In the genomic region with DNA sequence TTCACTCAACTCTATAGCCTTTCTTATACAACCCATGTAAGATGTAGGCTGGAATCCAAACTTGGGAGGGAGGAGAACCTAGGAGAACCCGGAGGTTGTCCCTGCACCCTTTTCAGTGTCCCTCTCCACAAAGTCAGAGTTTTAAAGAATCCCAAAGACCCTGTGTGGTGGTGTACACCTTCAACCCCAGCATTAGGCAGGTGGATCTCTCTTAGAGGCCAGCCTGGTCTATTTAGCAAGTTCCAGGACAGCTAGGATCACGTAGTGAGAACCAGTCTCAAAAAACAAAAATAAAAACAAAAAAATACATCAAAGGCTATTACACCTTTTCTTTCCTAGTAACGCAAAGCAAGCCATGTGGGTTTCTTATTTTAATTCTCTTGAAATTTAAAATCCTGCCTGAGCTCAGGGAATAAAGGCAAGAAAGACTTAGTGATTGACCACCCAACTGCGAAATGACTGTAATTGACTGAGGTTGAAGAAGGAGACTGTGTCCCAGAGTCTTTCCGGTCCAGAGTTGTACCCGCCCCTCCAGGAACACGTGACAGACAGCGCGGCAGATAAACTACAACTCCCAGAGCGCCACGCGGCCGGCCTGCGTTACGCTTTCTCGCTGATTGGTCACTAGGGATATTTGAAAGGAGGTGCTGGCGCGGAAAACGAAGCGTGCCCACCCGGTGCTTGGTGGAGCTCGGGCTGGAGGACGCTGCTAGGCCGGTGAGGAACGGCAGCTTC, we compare ENCODE assay signal across 8 mouse cellular contexts. TPM values are rescaled to one million over a fixed set of nuclear protein-coding genes. Genes with fewer than 3 reads are reported as not detected.
DNase-seq lines count a peak whose midpoint lies in the region; ATAC-seq and TF ChIP-seq lines count a peak whose summit lies in the region.

Espl1 (plus strand) TSS at position 634 of the 735 bp plus-strand sequence.

- peak within 1 kb of the TSS; percentile 93 for H3K4me2 ChIP-seq in embryonic facial prominence, embryonic 15.5 days (replicated peaks)
- H3K4me2 ChIP-seq in kidney, embryonic 15.5 days = peak within 1 kb of the TSS; percentile 72

- TF ChIP-seq POLR2A in bone marrow, adult 2 months (IDR thresholded peaks at IDR 0.05; ENCODE audit: borderline replicate concordance, control insufficient read depth, low read depth, low read length) = peak; percentile 84; the same call in 1 of the 2 replicates

- H3K9ac ChIP-seq in embryonic facial prominence, embryonic 15.5 days = peak within 1 kb of the TSS; percentile 28
- peak within 1 kb of the TSS; percentile 61 for H3K9ac ChIP-seq in kidney, embryonic 15.5 days

- H3K9me3 ChIP-seq in embryonic facial prominence, embryonic 15.5 days (replicated peaks) = no peaks in the 10 kb centered on the region
- no peaks in the 10 kb centered on the region for H3K9me3 ChIP-seq in heart, embryonic 10.5 days
- H3K9me3 ChIP-seq in kidney, embryonic 15.5 days (replicated peaks) = no peaks in the 10 kb centered on the region

- peak within 1 kb of the TSS; percentile 94 for H3K4me3 ChIP-seq in bone marrow, adult 2 months (replicated peaks; ENCODE audit: control insufficient read depth, low read depth, low read length)
- H3K4me3 ChIP-seq in embryonic facial prominence, embryonic 15.5 days (replicated peaks) = peak within 1 kb of the TSS; percentile 82
- peak within 1 kb of the TSS; percentile 86 for H3K4me3 ChIP-seq in heart, embryonic 10.5 days
- H3K4me3 ChIP-seq in kidney, embryonic 15.5 days (replicated peaks) = peak within 1 kb of the TSS; percentile 58

- no peaks in the 10 kb centered on the region for H3K27me3 ChIP-seq in embryonic facial prominence, embryonic 15.5 days
- H3K27me3 ChIP-seq in heart, embryonic 10.5 days (ENCODE audit: insufficient read depth, poor library complexity, severe bottlenecking) = no peaks in the 10 kb centered on the region
- no peaks in the 10 kb centered on the region for H3K27me3 ChIP-seq in kidney, embryonic 15.5 days

- H3K27ac ChIP-seq in bone marrow, adult 2 months (ENCODE audit: control insufficient read depth, insufficient read depth, low read depth, low read length, poor library complexity) = 0 out of 2 replicates have a peak within 1 kb of the TSS, but pooled peaks have one; percentile 26
- H3K27ac ChIP-seq in embryonic facial prominence, embryonic 15.5 days (replicated peaks) = no peak within 1 kb of the TSS
- H3K27ac ChIP-seq in heart, embryonic 10.5 days = peak within 1 kb of the TSS; percentile 83
- peak within 1 kb of the TSS; percentile 24; the same call in 1 of the 2 replicates for H3K27ac ChIP-seq in kidney, embryonic 15.5 days

- no peak for TF ChIP-seq CTCF in bone marrow, adult 2 months (IDR thresholded peaks at IDR 0.05; ENCODE audit: control insufficient read depth, insufficient read depth, low read length)

- DNase-seq in 416B (ENCODE audit: low read depth) = peak; percentile 96
- peak; percentile 98 for DNase-seq in heart, embryonic 10.5 days (ENCODE audit: low spot score)
- peak; percentile 95 for DNase-seq in liver
- DNase-seq in spleen, postnatal 4 days (ENCODE audit: low spot score in 2 of 2) = peak; percentile 94 to 96

- peak; percentile 97 for ATAC-seq in embryonic facial prominence, embryonic 15.5 days (ENCODE audit: insufficient number of reproducible peaks, low FRiP score, low TSS enrichment, low read depth)
- peak; percentile 99 for ATAC-seq in kidney, embryonic 15.5 days (replicated peaks; ENCODE audit: low FRiP score)
- peak; percentile 100 for ATAC-seq in monocyte, adult 5-6 weeks (replicated peaks; ENCODE audit: insufficient number of reproducible peaks, low FRiP score, low TSS enrichment, poor library complexity, severe bottlenecking)

- H3K4me1 ChIP-seq in bone marrow, adult 2 months (ENCODE audit: control insufficient read depth, insufficient read depth, low read length) = no peaks in the 10 kb centered on the region
- peaks cover 10% of the 10 kb centered on the region for H3K4me1 ChIP-seq in embryonic facial prominence, embryonic 15.5 days
- peaks cover 6% of the 10 kb centered on the region for H3K4me1 ChIP-seq in heart, embryonic 10.5 days
- peaks cover 12% of the 10 kb centered on the region for H3K4me1 ChIP-seq in kidney, embryonic 15.5 days

- 4% methylated on average over 25 of the region's 25 CpGs for WGBS in bone marrow, adult 2 months
- WGBS in embryonic facial prominence, embryonic 15.5 days = 6% methylated on average over 25 of the region's 25 CpGs
- 7% methylated on average over 25 of the region's 25 CpGs for WGBS in heart, embryonic 10.5 days
- WGBS in kidney, embryonic 15.5 days = 7% methylated on average over 25 of the region's 25 CpGs

- H3K36me3 ChIP-seq in embryonic facial prominence, embryonic 15.5 days = peaks cover 22% of the 10 kb centered on the region
- peaks cover 30% of the 10 kb centered on the region for H3K36me3 ChIP-seq in heart, embryonic 10.5 days
- peaks cover 30% of the 10 kb centered on the region for H3K36me3 ChIP-seq in kidney, embryonic 15.5 days

RNA-seq across cellular contexts. Expression of gene Espl1, which starts in this region (rescaled TPM):
- 22.9 and 39.8 TPM in 2 replicates for polyA plus RNA-seq in bone marrow, adult 2 months (2011; ENCODE audit: insufficient read depth, insufficient read length, low replicate concordance, missing spikeins)
- polyA plus RNA-seq in embryonic facial prominence, embryonic 15.5 days (2015; fragmentation: Nextera tagmentation; extraction: Ambion mirVana) = 20.2 and 24.5 TPM in 2 replicates
- polyA plus RNA-seq in heart, embryonic 10.5 days (2016; fragmentation: Nextera tagmentation; extraction: Ambion mirVana) = 35.8 and 40.9 TPM in 2 replicates
- 23.5 and 31.0 TPM in 2 replicates for polyA plus RNA-seq in kidney, embryonic 15.5 days (2015; fragmentation: Nextera tagmentation; extraction: Ambion mirVana)
- total RNA-seq in monocyte, adult 5-6 weeks (2017) = 0.76 to 4.6 TPM (median 4.0 TPM) in 3 replicates
